Mouse (Mus musculus) hindbrain, embryonic 11.5 days (tissue): Measurements from ENCODE around the gene Ddx25. TPM values are rescaled to one million over a fixed set of nuclear protein-coding genes. Genes with fewer than 3 reads are reported as not detected.
A peak's percentile ranks its signal among the peaks of the same experiment; 100 is the strongest.

Experiments
- ATAC-seq: fragments of 200-750 bp; cut with Nextera tagmentation; 2 replicates; pipeline ENCODE4 v1.8.0; 2017; ENCODE audit warnings: mild to moderate bottlenecking, moderate TSS enrichment, moderate library complexity; ENCODE audit not compliant: low FRiP score
- DNase-seq: peaks from one replicate; pipeline ENCODE4 v3.0.0-alpha.2; 2015; ENCODE audit warnings: low spot score
- H3K27ac ChIP-seq: fragments of 300-500 bp; sonication (generic); 2 replicates; pipeline ENCODE4 v1.5.1; 2014; ENCODE audit warnings: mild to moderate bottlenecking, low read depth, low read length
- H3K27me3 ChIP-seq: fragments of 300-500 bp; sonication (generic); 2 replicates; pipeline ENCODE4 v1.6.1; 2014; ENCODE audit warnings: mild to moderate bottlenecking, low read length, moderate library complexity, mixed read lengths; ENCODE audit not compliant: control insufficient read depth, insufficient read depth
- H3K36me3 ChIP-seq: fragments of 300-500 bp; sonication (generic); 2 replicates; pipeline ENCODE4 v1.6.1; 2014; ENCODE audit warnings: mild to moderate bottlenecking, low read length, moderate library complexity, mixed read lengths; ENCODE audit not compliant: control insufficient read depth, insufficient read depth
- H3K4me1 ChIP-seq: fragments of 300-500 bp; sonication (generic); replicated peaks from 2 replicates; pipeline ENCODE4 v1.6.1; 2014; ENCODE audit warnings: low read length, mixed read lengths; ENCODE audit not compliant: control insufficient read depth, insufficient read depth
- H3K4me2 ChIP-seq: fragments of 300-500 bp; sonication (generic); replicated peaks from 2 replicates; pipeline ENCODE4 v1.6.1; 2014; ENCODE audit warnings: mild to moderate bottlenecking, low read depth, low read length
- H3K4me3 ChIP-seq: fragments of 300-500 bp; sonication (generic); 2 replicates; pipeline ENCODE4 v1.5.1; 2014; ENCODE audit warnings: low read depth, low read length
- H3K9ac ChIP-seq: fragments of 300-500 bp; sonication (generic); 2 replicates; pipeline ENCODE4 v1.6.1; 2014; ENCODE audit warnings: low read depth, low read length
- H3K9me3 ChIP-seq: fragments of 300-500 bp; sonication (generic); 2 replicates; pipeline ENCODE4 v1.6.1; 2016; ENCODE audit warnings: low read length; ENCODE audit not compliant: control insufficient read depth
- WGBS: fragments of 180-500 bp; shearing (Covaris S2); extraction: QIAGEN DNeasy Blood & Tissue Kit; methylation state at CpG from one replicate; pipeline ENCODE4 v1.1.7; 2014; 5-methylcytosine and 5-hydroxymethylcytosine counted together
- polyA plus RNA-seq: library from polyadenylated mRNA; unstranded; fragments of >200 nt; fragmentation: Nextera tagmentation; extraction: Ambion mirVana; gene quantifications from 2 replicates; pipeline ENCODE4 v1.2.1, GENCODE M21; 2014

Gene Ddx25
- polyA plus RNA-seq, 1 experiment from 2014 or later, result 10.0 TPM

DNA sequence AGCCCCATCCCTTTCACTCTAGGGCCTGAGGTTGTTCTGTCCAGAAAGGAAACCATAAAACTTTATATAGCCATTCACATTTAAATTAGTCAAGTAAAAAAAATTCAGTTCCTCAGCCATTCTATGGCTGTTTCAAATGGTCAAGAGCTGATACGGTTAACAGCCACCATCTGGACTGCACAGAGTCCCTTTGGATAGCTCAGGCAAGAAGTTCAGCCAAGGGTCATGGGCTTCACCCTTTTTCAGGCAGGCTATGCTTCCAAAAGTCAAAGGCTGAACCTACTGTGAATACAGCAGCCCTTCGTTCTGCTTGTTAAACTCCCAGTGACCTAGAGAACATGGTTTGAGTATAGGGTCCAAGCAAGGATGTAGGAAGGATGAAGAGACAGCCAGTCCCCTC lies 13.7 kb downstream of the Ddx25 start:
- Histone ChIP-seq H3K27me3 (no peaks in the 10 kb centered on the region), H3K9ac (no peak overlapping the region), H3K4me3 (no peak overlapping the region), H3K27ac (no peak overlapping the region), H3K9me3 (no peaks in the 10 kb centered on the region), H3K4me1 (no peaks in the 10 kb centered on the region), H3K36me3 (no peaks in the 10 kb centered on the region), H3K4me2 (no peak overlapping the region)
- 82% methylated on average over 2 of the region's 2 CpGs for WGBS
- ATAC-seq (no peak), DNase-seq (no peak)

DNA sequence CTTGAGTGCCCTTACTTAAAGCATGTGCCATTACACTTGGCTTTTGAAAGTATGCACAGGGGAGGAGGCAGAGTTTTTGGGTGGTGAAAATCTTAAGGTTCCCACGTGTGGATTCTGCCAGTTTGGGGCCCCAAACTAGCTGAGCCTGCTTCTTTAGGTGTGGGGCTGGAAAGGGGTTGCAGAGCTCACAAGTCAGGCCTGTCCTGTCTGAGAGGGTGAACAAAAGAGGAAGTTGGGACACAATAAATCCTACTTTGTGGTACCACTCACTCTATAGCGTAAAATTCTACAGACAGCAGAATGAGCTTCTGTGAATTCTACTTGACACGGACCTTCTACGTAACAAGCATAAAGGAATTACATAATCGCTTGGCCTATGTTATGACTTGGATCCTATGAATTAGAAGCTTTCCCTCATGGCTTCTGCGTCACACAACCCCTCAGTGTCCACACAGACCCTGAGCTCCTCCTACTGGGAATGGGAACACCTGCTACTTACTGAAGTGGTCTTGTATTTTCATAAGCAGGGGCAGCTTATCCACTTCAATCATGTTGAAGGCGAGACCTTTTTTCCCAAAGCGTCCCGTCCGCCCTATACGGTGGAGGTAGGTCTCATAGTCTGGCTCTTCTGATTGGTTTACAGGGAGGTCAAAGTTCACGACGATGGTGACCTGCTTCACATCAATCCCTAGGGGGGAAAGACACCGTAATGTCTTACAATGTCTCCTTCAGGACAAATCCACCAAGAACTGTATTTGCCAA lies 15.0 kb downstream of the Ddx25 start:
- Histone ChIP-seq H3K4me3 (no peak overlapping the region), H3K9ac (no peak overlapping the region), H3K36me3 (no peaks in the 10 kb centered on the region), H3K9me3 (no peaks in the 10 kb centered on the region), H3K27me3 (no peaks in the 10 kb centered on the region), H3K4me1 (no peaks in the 10 kb centered on the region), H3K27ac (no peak overlapping the region), H3K4me2 (no peak overlapping the region)
- 85% methylated on average over 14 of the region's 14 CpGs for WGBS
- DNase-seq (no peak), ATAC-seq (no peak)

DNA sequence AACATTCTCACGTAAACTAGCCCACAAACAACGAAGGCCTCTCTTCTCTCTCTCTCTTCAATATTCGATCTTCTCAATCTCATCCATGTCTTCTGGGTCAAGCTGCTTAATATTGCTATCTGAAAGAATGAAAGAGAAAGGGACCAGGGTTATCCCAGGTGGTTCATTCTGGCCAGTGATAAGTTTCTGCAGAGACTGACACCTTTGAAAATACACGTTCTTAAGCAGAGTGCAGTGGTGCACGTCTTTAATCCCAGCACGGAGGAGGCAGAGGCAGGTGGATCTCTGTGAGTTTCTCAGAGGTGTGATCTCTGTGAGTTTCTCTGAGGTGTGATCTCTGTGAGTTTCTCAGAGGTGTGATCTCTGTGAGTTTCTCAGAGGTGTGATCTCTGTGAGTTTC lies 16.4 kb downstream of the Ddx25 start:
- H3K36me3 ChIP-seq, result no peaks in the 10 kb centered on the region
- no peak overlapping the region for H3K4me2 ChIP-seq
- ATAC-seq (no peak), DNase-seq (no peak)
- no peaks in the 10 kb centered on the region for H3K9me3 ChIP-seq
- H3K4me3 ChIP-seq, result no peak overlapping the region
- no peaks in the 10 kb centered on the region for H3K27me3 ChIP-seq
- WGBS, result 75% methylated on average over 6 of the region's 6 CpGs
- H3K9ac ChIP-seq, result no peak overlapping the region
- no peaks in the 10 kb centered on the region for H3K4me1 ChIP-seq
- H3K27ac ChIP-seq, result no peak overlapping the region

- ATAC-seq (peak; percentile 77), DNase-seq (peak; percentile 90)
- no peak overlapping the region for H3K4me3 ChIP-seq
- no peaks in the 10 kb centered on the region for H3K36me3 ChIP-seq
- H3K4me1 ChIP-seq, result no peaks in the 10 kb centered on the region
- H3K9ac ChIP-seq, result no peak overlapping the region
- no peak overlapping the region for H3K4me2 ChIP-seq
- H3K27me3 ChIP-seq, result no peaks in the 10 kb centered on the region
- no peaks in the 10 kb centered on the region for H3K9me3 ChIP-seq
- no peak overlapping the region for H3K27ac ChIP-seq
- WGBS, result 9% methylated on average over 6 of the region's 6 CpGs
Observed at GRCm38 (mm10) chr9:35541488-35541887, 16.8 kb downstream of the Ddx25 start.

GRCm38 (mm10) chr9:35541024-35541423 lies 17.3 kb downstream of the Ddx25 start:
- 87% methylated on average over 5 of the region's 5 CpGs for WGBS
- no peak for ATAC-seq

GRCm38 (mm10) chr9:35539001-35539750 lies 19.2 kb downstream of the Ddx25 start:
- no peak overlapping the region for H3K4me3 ChIP-seq
- no peaks in the 10 kb centered on the region for H3K9me3 ChIP-seq
- no peak overlapping the region for H3K4me2 ChIP-seq
- no peak overlapping the region for H3K9ac ChIP-seq
- H3K27ac ChIP-seq, result no peak overlapping the region
- H3K4me1 ChIP-seq, result no peaks in the 10 kb centered on the region
- H3K27me3 ChIP-seq, result no peaks in the 10 kb centered on the region
- DNase-seq, result no peak
- no peaks in the 10 kb centered on the region for H3K36me3 ChIP-seq
- 76% methylated on average over 13 of the region's 13 CpGs for WGBS
- no peak for ATAC-seq

More at GRCm38 (mm10) chr9:35541024-35541423, 17.3 kb downstream of the Ddx25 start:
- H3K4me3 ChIP-seq, result no peak overlapping the region
- no peak for DNase-seq
- H3K27ac ChIP-seq, result no peak overlapping the region
- H3K4me1 ChIP-seq, result no peaks in the 10 kb centered on the region
- no peaks in the 10 kb centered on the region for H3K27me3 ChIP-seq
- H3K36me3 ChIP-seq, result no peaks in the 10 kb centered on the region
- H3K9me3 ChIP-seq, result no peaks in the 10 kb centered on the region
- no peak overlapping the region for H3K4me2 ChIP-seq
- H3K9ac ChIP-seq, result no peak overlapping the region

- no peaks in the 10 kb centered on the region for H3K36me3 ChIP-seq
Observed at GRCm38 (mm10) chr9:35535876-35536275, 22.5 kb downstream of the Ddx25 start.

DNA sequence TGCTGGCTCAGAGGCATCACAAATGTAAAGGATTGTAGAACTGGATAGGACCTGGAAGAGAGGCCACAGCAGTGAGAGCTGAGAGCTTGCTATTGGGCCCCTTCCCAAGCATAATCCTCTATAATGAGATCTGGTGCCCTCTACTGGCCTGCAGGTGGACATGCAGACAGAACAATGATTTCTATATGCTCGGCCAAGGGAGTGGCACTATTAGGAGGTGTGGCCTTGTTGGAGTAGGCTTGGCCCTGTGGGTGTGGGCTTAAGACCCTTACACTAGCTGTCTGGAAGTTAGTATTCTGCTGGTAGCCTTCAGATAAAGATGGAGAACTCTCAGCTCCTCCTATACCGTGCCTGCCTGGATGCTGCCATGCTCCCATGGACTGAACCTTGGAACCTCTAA lies 23.2 kb downstream of the Ddx25 start:
- no peak overlapping the region for H3K9ac ChIP-seq
- H3K4me2 ChIP-seq, result no peak overlapping the region
- 7% methylated on average over 2 of the region's 2 CpGs for WGBS
- no peaks in the 10 kb centered on the region for H3K4me1 ChIP-seq
- no peaks in the 10 kb centered on the region for H3K9me3 ChIP-seq
- ATAC-seq (peak; percentile 88), DNase-seq (peak; percentile 83)
- no peaks in the 10 kb centered on the region for H3K36me3 ChIP-seq
- H3K4me3 ChIP-seq, result no peak overlapping the region
- H3K27ac ChIP-seq, result no peak overlapping the region
- H3K27me3 ChIP-seq, result no peaks in the 10 kb centered on the region

More at GRCm38 (mm10) chr9:35535876-35536275, 22.5 kb downstream of the Ddx25 start:
- H3K4me2 ChIP-seq, result no peak overlapping the region
- H3K9me3 ChIP-seq, result no peaks in the 10 kb centered on the region
- H3K9ac ChIP-seq, result no peak overlapping the region
- ATAC-seq (no peak), DNase-seq (no peak)
- H3K27ac ChIP-seq, result no peak overlapping the region
- WGBS, result 81% methylated on average over 4 of the region's 4 CpGs
- H3K4me1 ChIP-seq, result no peaks in the 10 kb centered on the region
- H3K27me3 ChIP-seq, result no peaks in the 10 kb centered on the region
- no peak overlapping the region for H3K4me3 ChIP-seq

GRCm38 (mm10) chr9:35533266-35533665 lies 25.1 kb downstream of the Ddx25 start:
- DNase-seq (no peak), ATAC-seq (no peak)
- no peaks in the 10 kb centered on the region for H3K36me3 ChIP-seq
- no peak overlapping the region for H3K9ac ChIP-seq
- no peaks in the 10 kb centered on the region for H3K27me3 ChIP-seq
- no peak overlapping the region for H3K27ac ChIP-seq
- no peak overlapping the region for H3K4me2 ChIP-seq
- WGBS, result 79% methylated on average over 9 of the region's 9 CpGs
- no peaks in the 10 kb centered on the region for H3K9me3 ChIP-seq
- H3K4me3 ChIP-seq, result no peak overlapping the region
- no peaks in the 10 kb centered on the region for H3K4me1 ChIP-seq
